Mouse (Mus musculus): Measurements from ENCODE around the gene Tenm3. TPM values are rescaled to one million over a fixed set of nuclear protein-coding genes. Genes with fewer than 3 reads are reported as not detected.
"Not testable (repeated sequence)": the region's sequence is repeated elsewhere in the genome, so short reads cannot be mapped to it uniquely, and the experiment has no call there.

Tenm3 gene
- polyA plus RNA-seq, 1 experiment from 2014 or later, result 4.7 TPM

- Histone ChIP-seq H3K27me3 (ENCODE audit: insufficient read depth, low read length) (no peaks in the 10 kb centered on the region), H3K4me1 (ENCODE audit: insufficient read depth) (no peaks in the 10 kb centered on the region), H3K9ac (replicated peaks) (no peak overlapping the region), H3K27ac (ENCODE audit: low read depth) (no peak overlapping the region), H3K9me3 (ENCODE audit: low read length) (no peaks in the 10 kb centered on the region), H3K4me3 (ENCODE audit: low read depth, low read length) (no peak overlapping the region), H3K36me3 (replicated peaks; ENCODE audit: insufficient read depth, low read length) (no peaks in the 10 kb centered on the region), H3K4me2 (ENCODE audit: low read depth, low read length) (no peak overlapping the region)
- no peak for DNase-seq
- WGBS (ENCODE audit: insufficient replicate concordance), result 87% methylated on average over 3 of the region's 3 CpGs
- ATAC-seq, result no peak
- TF ChIP-seq EP300 (IDR thresholded peaks at IDR 0.05; ENCODE audit: low read depth) (no peak), CTCF (IDR thresholded peaks at IDR 0.05; ENCODE audit: low read depth) (no peak)
These were observed 662.8 kb downstream of the Tenm3 start for GRCm38 (mm10) chr8:48181000-48181399.

DNA sequence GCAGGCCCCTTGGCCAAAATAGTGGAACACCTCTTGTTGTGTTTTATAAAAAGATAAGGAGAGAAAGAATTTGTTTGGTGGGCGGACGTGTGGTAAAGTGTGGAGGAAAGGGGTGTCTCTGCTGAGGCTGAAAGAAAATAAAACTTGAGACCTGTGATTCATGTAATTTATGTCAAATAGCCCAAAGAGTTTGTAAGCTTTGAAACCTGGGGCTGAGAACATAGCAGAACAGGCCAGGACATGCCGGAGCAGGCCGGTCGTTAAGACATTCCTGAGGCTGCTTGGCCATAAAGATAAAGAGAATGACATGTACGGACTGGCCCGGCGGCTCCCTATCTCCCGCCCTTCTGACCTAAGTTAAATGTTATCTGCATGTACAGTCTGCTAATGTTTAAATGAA, 663.6 kb downstream of the Tenm3 start:
- not testable (repeated sequence) for H3K36me3 ChIP-seq (replicated peaks; ENCODE audit: insufficient read depth, low read length); DNase-seq; H3K4me1 ChIP-seq (ENCODE audit: insufficient read depth); H3K4me2 ChIP-seq (ENCODE audit: low read depth, low read length); H3K27me3 ChIP-seq (ENCODE audit: insufficient read depth, low read length); H3K9ac ChIP-seq (replicated peaks); ATAC-seq; H3K4me3 ChIP-seq (ENCODE audit: low read depth, low read length); H3K9me3 ChIP-seq (ENCODE audit: low read length); H3K27ac ChIP-seq (ENCODE audit: low read depth)
- 81% methylated on average over 9 of the region's 9 CpGs for WGBS (ENCODE audit: insufficient replicate concordance)

GRCm38 (mm10) chr8:48178993-48179392, 664.8 kb downstream of the Tenm3 start:
- WGBS (ENCODE audit: insufficient replicate concordance), result 74% methylated on average over 4 of the region's 4 CpGs

DNA sequence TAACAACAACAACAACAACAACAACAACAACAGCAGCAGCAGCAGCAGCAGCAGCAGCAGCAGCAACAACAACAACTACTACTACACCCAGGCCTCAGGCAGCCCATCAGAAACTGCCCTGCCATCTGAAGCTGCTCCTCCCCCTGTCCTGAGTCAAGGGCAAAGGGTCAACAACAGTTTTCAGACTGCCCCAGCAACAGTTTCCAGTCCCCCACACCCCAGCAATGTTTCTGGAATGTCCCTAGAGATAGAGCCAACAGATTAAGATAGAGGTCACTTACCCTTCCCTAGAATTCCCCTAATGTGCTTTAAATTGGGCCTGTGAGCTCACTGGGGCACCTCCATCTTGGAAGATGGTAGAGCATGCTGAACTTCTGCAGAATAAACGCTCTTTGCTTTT, 665.9 kb downstream of the Tenm3 start:
- Histone ChIP-seq H3K9ac (replicated peaks) (no peak overlapping the region), H3K27me3 (ENCODE audit: insufficient read depth, low read length) (no peaks in the 10 kb centered on the region), H3K9me3 (ENCODE audit: low read length) (no peaks in the 10 kb centered on the region), H3K4me2 (ENCODE audit: low read depth, low read length) (no peak overlapping the region), H3K4me1 (ENCODE audit: insufficient read depth) (no peaks in the 10 kb centered on the region), H3K4me3 (ENCODE audit: low read depth, low read length) (no peak overlapping the region), H3K36me3 (replicated peaks; ENCODE audit: insufficient read depth, low read length) (no peaks in the 10 kb centered on the region), H3K27ac (ENCODE audit: low read depth) (no peak overlapping the region)
- DNase-seq, result no peak
- TF ChIP-seq CTCF (IDR thresholded peaks at IDR 0.05; ENCODE audit: low read depth) (no peak), EP300 (IDR thresholded peaks at IDR 0.05; ENCODE audit: low read depth) (no peak)
- WGBS (ENCODE audit: insufficient replicate concordance), result 70% methylated on average over 1 of the region's 1 CpGs
- ATAC-seq, result no peak

More at GRCm38 (mm10) chr8:48178993-48179392, 664.8 kb downstream of the Tenm3 start:
- no peak for DNase-seq
- H3K27me3 ChIP-seq (ENCODE audit: insufficient read depth, low read length), result no peaks in the 10 kb centered on the region
- H3K4me2 ChIP-seq (ENCODE audit: low read depth, low read length), result no peak overlapping the region
- TF ChIP-seq EP300 (IDR thresholded peaks at IDR 0.05; ENCODE audit: low read depth), result no peak
- TF ChIP-seq CTCF (IDR thresholded peaks at IDR 0.05; ENCODE audit: low read depth), result no peak
- no peaks in the 10 kb centered on the region for H3K36me3 ChIP-seq (replicated peaks; ENCODE audit: insufficient read depth, low read length)
- no peak overlapping the region for H3K9ac ChIP-seq (replicated peaks)
- H3K27ac ChIP-seq (ENCODE audit: low read depth), result no peak overlapping the region
- ATAC-seq, result no peak
- H3K9me3 ChIP-seq (ENCODE audit: low read length), result no peaks in the 10 kb centered on the region
- H3K4me1 ChIP-seq (ENCODE audit: insufficient read depth), result no peaks in the 10 kb centered on the region
- H3K4me3 ChIP-seq (ENCODE audit: low read depth, low read length), result no peak overlapping the region

Measured in liver, postnatal 0 days (tissue).